Mouse (Mus musculus): ENCODE results near the gene Calm4.

The Calm4 gene

DNA sequence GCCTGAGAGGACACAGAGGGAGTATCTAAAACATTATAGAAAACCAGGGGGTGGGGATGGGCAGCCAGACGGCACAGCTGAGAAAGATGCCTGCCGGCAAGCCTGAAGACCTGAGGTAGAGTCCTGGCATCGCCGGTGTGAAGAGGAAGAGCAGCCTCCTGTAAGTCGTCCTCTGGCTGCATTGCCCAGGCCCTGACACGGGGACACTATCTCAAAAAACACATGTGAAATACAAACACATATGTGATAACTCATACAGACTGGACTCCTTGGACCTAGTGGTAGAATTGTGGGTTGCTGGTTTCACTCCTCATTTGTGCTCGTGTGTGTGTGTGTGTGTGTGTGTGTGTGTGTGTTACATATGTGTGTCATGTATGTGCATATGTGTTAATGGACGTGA is 23.7 kb downstream of the Calm4 start:
- no peak for DNase-seq (ENCODE audit: low read depth, low spot score)

DNA sequence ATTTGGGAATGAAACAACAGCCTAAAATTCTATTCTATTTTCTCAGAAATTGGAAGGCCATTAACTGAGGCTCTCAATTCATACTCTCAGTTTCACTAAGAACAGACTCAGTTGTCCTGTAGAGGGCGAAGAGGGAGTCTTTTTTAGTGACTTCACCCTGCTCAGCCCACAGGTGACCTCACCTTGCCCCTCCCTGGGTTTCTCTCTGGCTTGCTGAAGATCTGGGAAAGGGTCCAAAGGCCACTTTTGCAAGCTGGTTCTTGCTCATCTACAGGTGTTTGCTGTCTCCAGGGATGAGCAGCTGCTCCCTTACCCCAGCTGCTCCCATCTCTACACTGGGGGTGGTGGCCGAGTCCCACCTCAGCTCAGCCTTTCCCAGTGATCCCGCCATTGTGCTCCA is 24.8 kb downstream of the Calm4 start:
- no peak for DNase-seq (ENCODE audit: low read depth, low spot score)

DNA sequence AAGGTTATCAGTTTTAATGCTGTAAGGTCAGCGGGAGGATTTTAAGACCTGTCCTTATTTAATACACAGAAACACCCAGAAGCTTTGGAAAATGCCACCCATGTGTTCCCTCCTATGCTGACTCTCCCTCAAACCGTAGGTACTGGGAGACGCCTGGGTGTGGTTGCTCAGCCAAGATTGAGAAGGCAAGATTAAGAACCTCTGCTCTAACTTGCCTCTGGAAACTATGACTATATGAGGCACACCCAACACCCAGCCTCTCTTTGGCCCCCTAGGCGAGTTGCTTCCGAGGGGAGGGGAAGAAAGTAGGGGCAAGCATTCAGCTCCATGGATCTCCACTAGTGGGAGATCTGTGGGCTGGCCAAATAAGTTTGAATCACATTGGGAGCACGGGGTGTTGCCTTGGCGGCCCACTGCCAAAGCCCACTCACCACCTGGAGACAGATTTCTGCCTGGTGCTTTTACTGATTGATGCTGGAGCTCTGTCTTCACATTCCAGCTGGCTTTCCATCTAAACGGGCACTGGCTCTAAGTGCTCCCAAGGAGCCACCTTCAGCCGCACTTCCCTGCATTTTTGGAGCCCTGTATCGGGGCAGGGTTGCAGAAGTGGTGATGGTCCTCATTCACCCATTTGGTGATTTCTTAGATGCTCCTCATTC is 25.5 kb downstream of the Calm4 start:
- no peak for DNase-seq (ENCODE audit: low read depth, low spot score)

DNA sequence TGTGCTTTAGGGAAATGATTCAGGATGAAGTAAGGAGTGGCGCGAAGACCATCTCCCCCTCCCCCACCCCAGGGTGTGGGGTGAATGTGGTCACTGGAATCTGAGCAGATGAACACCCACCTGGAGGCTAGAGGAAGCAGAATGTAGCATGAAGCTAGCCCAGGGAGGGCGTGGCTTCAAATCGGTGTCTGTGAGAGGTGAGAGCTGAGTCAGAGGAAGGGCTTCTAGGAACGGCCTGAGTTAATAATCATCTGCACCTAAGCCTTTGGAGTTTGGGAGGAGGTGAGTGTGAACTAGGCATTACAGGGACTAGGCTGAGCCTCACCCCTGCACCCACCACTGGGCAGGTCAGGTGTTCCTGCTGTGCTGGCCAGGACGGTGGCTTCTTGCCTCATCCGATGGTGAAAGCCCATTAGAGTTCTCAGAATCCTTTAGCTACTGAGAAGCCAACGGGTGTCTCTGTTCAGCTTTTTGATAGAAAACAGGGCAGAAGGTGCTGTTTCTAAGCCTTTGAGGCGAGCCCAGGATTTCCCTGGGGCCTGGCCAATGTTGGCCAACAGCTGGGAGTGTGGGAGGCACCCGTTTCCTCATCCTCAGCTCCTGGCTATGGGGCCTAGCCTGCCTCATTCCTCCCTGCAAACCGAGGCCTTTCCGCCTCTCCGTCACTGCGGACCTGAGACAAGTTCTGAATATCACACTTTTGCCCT is 28.2 kb downstream of the Calm4 start:
- DNase-seq (ENCODE audit: low read depth, low spot score): no peak

DNA sequence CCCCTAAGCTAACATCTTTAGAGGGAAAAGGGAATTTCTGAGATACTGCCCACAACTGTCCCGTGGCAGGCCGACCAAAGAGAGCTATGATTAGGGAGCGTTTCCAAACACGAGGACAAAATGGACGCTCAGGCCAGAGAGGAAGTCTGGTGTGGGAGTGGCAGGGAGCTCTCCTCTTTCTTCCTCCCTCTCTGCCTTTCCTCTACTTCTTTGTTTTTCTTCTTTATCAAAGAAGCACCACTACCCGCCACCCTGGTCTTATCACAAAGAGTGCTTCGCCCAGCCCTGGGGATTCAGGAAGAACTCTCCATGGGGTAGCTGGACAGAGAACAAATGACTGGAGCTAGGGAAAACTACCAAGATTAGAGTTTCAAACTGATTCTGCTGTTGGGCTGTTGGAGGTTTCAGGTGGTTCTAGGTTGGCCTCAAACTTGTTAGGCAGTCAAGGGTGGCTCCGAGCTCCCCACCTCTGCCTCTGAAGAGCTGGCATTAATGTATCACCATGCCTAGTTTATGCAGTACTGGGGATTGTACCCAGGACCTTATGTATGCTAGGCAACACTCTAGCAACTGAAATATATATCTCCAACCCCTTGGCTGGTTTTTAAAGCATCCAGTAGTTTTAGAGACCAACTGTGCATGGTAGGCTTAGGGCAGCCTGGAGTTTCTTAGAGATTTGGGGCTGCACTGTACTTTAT is 28.9 kb downstream of the Calm4 start:
- no peak for DNase-seq (ENCODE audit: low read depth, low spot score)

DNA sequence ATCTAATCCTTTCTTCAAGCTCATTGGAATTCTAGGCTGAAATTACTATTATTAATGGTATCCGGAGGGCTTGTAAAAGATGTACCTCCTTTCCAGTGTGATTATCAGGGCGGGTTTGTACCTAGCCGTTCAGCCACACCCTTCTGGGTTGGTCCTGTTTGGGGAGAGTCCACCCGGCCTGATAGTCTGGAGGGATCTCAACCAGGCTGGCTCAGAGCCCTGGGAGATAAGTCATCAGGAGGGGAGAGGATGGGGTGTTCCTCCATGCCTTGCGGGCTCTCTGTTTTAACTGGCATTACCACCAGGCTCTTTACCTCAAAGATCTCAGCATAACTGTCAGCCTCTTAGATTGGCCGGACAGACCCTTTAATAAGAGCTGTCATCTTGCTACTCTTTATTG is 29.6 kb downstream of the Calm4 start:
- DNase-seq (ENCODE audit: low read depth, low spot score): no peak

DNA sequence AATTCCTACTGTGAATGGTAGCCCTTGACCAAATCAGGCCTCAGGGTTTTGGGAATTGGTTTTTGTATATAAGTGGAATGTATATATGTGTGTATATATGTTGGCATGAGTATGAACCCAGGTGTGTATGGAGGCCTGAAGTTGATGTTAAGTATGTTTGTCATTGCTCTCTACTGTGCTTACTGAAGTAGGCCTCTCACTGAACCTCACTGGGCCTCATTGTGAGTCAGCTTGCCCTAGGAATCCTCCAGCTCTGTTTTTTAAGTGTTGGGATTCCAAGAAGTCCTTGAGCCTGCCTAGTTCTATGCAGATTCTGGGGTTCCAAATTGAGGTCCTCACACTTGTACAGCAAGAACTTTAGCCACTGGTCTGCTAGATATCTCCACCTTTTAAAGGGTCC is 32.3 kb downstream of the Calm4 start:
- DNase-seq (ENCODE audit: low read depth, low spot score): no peak

DNA sequence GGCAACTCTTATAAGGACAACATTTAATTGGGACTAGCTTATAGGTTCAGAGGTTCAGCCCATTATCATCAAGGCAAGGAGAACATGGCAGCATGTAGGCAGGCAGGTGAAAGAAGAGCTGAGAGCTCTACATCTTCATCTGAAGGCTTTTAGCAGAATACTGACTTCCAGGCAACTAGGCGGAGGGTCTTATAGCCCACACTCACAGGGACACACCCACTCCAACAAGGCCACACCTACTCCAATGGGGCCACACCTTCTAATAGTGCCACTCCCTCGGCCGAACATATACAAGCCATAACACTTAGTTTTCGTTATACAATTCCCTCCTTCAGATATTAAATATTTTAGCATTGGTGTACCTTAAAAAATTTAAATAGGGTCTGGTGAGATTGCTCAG is 35.3 kb downstream of the Calm4 start:
- DNase-seq (ENCODE audit: low read depth, low spot score): no peak

DNA sequence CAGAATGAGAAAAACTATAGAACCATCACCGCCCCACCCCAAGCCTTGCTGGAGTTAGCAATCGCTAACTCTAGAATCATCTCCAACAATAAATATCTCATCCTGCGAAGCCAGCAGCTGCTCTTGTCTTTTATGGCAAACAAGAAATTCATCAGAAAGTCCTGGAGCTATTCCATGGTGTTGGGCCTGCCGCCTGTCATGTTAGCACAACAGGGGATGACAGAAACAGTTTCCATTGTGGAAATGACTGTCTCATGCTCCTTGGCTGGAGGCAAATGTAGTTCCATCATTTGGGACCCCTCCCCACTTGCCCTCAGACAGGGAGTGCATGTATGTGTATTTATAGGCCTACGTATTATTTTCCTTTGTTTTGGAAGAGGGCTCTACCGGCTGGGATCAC is 38.9 kb downstream of the Calm4 start:
- no peak for DNase-seq (ENCODE audit: low read depth, low spot score)

DNA sequence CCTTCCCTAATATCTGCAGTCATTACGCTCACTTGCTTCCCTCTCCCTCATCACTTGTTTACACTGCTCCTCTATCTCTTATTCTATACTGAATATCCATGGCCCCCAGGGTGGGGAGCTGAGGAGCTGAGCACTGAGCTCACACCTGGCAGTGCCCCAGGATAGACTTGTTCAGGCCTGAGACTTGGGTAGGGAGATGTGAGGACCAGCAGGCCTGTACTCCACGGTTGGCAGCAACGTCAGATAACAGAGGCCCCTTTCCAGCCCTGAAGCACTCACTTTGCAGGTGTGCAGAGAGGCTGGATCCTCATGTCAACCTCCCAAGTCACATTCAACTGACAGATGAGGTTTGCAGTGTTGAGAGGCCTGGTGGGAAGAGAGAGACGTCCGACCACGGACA is 39.6 kb downstream of the Calm4 start:
- no peak for DNase-seq (ENCODE audit: low read depth, low spot score)

DNA sequence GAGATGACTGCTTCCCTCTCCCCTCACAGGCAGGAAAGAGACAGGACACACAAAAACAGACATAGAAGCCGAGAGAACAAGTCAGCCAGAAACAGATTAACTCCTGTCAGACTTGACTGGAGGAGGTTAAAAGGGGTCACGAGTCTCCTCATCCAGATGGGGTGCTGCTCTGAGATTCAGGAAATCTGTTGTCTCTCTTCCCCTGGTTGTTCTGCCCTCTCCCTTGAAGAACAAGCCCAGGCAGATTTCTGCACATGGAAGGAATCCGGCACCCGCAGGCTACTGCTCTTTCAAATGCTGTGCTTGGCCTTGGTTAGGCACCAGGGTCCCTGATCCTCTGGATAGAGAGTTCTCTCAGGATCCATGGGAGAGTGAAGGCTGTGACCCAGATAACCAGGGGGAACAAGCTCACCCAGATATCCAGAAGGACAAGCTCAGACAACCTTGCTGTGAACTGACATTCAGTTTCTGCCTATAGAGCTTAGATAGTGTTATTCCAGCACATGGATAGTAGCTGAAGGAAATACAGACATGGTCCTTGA is 40.2 kb downstream of the Calm4 start:
- no peak for DNase-seq (ENCODE audit: low read depth, low spot score)

DNA sequence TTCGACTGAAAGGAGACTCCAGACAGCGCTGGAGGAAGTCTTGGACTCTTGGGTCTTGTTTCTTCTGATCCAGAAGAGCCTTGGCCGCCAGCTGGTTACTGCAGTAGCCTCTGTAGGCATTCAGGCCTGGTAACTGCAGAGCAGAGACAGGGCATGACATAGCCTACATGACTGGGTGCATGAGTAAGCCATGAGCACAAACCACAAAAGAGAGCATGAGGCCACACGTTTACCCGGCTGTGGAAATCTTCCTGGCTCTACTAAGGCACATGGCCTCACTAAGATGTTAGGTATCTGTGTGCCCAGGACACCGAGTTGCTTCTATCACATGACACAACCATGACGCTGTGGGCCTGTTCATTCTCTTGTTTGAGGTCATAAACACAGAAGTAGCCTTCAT is 49.1 kb downstream of the Calm4 start:
- DNase-seq (ENCODE audit: low read depth, low spot score): no peak

Data from ES-CJ7 (cell line).